Mouse (Mus musculus) erythroblast, embryonic 14.5 days (primary cell): ENCODE measurements around the gene Dpp6. TPM values are rescaled to one million over a fixed set of nuclear protein-coding genes. Genes with fewer than 3 reads are reported as not detected.

Experiments used
- H3K27me3 ChIP-seq: 2 replicates; pipeline ENCODE4 v1.6.1; 2012; ENCODE audit warnings: inconsistent platforms; ENCODE audit not compliant: control insufficient read depth
- H3K36me3 ChIP-seq: 2 replicates; pipeline ENCODE4 v1.6.1; 2012; ENCODE audit warnings: mild to moderate bottlenecking, inconsistent platforms; ENCODE audit not compliant: control insufficient read depth
- H3K4me1 ChIP-seq: 2 replicates; pipeline ENCODE4 v1.6.1; 2012; ENCODE audit warnings: inconsistent platforms; ENCODE audit not compliant: control insufficient read depth
- H3K4me3 ChIP-seq: replicated peaks from 2 replicates; pipeline ENCODE3; 2012; ENCODE audit warnings: moderate library complexity, mild to moderate bottlenecking, inconsistent platforms
- H3K9me3 ChIP-seq: 2 replicates; pipeline ENCODE4 v1.6.1; 2012; ENCODE audit warnings: low read length, inconsistent platforms, mixed read lengths; ENCODE audit not compliant: control insufficient read depth
- GATA1 ChIP-seq: IDR thresholded peaks from 2 replicates; pipeline ENCODE4 v1.6.1; 2012; ENCODE audit warnings: low read length, inconsistent platforms, mixed read lengths
- TAL1 ChIP-seq: IDR thresholded peaks from 3 replicates; pipeline ENCODE4 v1.6.1; 2012; ENCODE audit warnings: low read length, inconsistent platforms, mixed read lengths
- polyA plus RNA-seq: library from polyadenylated mRNA; stranded (reverse); fragments of >175 nt; gene quantifications from 2 replicates; pipeline ENCODE4 v1.2.3, GENCODE M21; 2012

Dpp6 gene
- polyA plus RNA-seq, 1 experiment, result 0.05 TPM

DNA sequence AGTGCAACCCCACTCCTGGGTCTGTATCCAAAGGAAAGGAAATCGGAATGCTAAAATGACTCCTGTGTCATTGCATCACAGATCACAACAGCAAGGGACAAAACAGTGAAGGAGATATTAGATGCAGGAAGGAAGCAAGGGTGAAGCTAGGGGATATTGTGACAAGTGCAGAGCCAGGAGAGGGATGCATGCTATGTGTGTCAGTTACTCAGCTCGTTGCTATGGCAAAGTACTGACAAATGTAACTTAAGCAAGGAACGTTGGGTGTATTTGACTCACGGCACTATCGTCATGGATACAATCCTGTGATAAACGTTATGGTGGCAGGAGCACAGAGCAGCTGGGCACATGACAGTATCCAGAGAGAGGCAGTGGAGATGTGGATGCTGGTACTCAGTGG lies 839.1 kb downstream of the Dpp6 start:
- TF ChIP-seq GATA1 (no peak), TAL1 (no peak)
- no peaks in the 10 kb centered on the region for H3K27me3 ChIP-seq
- no peak overlapping the region for H3K4me3 ChIP-seq
- peaks cover 33% of the 10 kb centered on the region for H3K4me1 ChIP-seq
- H3K36me3 ChIP-seq, result no peaks in the 10 kb centered on the region
- no peaks in the 10 kb centered on the region for H3K9me3 ChIP-seq

DNA sequence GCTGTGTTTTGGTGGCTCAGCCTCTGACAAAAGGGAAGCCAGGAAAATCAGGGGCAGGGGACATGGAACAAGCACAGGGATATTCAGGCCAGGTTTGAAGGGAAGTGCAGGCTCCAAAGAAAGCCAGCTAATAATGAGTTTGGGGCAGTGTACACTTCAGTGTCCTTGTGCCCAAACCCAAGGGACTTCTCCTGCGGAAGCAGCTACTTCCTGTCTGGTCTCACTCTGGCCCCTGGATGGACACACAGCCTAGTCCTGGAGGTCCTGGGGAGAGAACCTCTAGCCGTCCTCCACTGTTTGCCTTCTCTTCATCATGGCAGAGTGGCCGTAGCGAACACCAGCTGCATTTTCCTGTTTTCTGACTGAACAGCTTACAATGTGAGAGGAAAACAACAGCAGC lies 840.7 kb downstream of the Dpp6 start:
- Histone ChIP-seq H3K27me3 (no peaks in the 10 kb centered on the region; the same call in 1 of the 2 replicates), H3K36me3 (no peaks in the 10 kb centered on the region), H3K9me3 (no peaks in the 10 kb centered on the region), H3K4me3 (no peak overlapping the region), H3K4me1 (peaks cover 37% of the 10 kb centered on the region)
- TF ChIP-seq GATA1 (no peak), TAL1 (no peak)

DNA sequence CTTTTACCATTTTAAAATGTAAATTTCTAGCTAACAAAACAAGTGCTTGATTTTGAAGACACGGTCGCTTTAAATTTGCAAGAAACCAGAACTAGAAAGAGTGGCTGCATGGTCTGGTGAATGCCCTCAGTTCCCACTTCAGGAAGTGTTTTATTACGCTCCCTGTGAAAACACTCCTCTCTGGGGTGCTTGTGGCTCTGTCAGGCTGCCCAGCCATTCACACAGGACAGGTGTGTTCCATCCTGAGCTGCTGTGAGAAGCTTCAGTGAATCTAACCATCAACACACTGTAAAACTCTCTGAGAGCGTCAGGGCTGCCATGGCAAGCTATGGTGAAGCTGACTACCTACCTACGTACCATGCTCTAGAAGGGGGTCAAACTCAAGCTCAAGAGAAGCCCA lies 841.2 kb downstream of the Dpp6 start:
- H3K4me1 ChIP-seq, result peaks cover 42% of the 10 kb centered on the region
- no peaks in the 10 kb centered on the region for H3K36me3 ChIP-seq
- H3K4me3 ChIP-seq, result no peak overlapping the region
- no peak for TF ChIP-seq GATA1
- no peak for TF ChIP-seq TAL1
- no peaks in the 10 kb centered on the region for H3K9me3 ChIP-seq
- H3K27me3 ChIP-seq, result no peaks in the 10 kb centered on the region; the same call in 1 of the 2 replicates

DNA sequence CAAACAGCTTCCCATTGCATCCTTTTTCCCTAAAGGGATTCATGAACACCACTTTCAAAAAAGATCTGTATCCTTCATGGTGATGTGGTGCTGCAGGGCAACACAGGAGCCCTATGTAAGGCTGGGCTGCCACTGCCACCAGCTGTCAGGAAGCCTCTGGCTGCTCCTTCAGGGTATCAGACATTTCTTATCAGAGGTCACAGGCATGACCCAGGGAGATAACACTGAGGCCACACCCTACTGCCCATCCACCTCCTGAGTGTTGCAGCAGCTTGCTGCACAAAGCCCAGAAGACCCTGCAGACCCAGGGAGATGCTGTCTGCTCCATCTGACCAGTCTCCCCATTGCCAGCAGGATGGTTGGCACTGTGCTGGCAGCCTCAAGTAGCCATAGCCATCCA lies 841.6 kb downstream of the Dpp6 start:
- Histone ChIP-seq H3K4me1 (peaks cover 46% of the 10 kb centered on the region), H3K9me3 (no peaks in the 10 kb centered on the region), H3K36me3 (no peaks in the 10 kb centered on the region), H3K4me3 (no peak overlapping the region), H3K27me3 (no peaks in the 10 kb centered on the region; the same call in 1 of the 2 replicates)
- TF ChIP-seq GATA1 (peak; percentile 67), TAL1 (peak; percentile 44; the same call in 2 of the 3 replicates)

DNA sequence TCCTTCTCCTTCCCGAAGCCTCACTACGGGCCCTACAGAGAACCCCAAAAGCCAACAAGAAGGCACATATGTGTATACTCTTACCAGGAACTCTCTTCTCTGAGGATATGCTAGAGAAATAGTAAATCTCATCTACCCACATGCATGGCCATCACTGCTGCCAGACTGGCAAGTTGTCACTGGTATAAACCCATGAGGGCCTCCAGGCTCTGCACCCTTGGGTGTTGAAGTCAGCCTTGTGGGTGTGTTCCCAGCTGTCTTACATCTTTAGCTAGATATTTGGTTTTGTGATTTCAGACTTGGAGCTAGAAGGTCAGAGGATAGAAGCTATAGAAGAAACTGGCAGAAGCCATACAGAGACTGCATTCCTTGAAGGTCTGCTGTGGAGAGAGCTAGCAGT lies 842.0 kb downstream of the Dpp6 start:
- H3K9me3 ChIP-seq, result no peaks in the 10 kb centered on the region
- H3K4me1 ChIP-seq, result peaks cover 50% of the 10 kb centered on the region
- H3K4me3 ChIP-seq, result no peak overlapping the region
- no peaks in the 10 kb centered on the region for H3K36me3 ChIP-seq
- TF ChIP-seq GATA1, result no peak
- H3K27me3 ChIP-seq, result no peaks in the 10 kb centered on the region; the same call in 1 of the 2 replicates

DNA sequence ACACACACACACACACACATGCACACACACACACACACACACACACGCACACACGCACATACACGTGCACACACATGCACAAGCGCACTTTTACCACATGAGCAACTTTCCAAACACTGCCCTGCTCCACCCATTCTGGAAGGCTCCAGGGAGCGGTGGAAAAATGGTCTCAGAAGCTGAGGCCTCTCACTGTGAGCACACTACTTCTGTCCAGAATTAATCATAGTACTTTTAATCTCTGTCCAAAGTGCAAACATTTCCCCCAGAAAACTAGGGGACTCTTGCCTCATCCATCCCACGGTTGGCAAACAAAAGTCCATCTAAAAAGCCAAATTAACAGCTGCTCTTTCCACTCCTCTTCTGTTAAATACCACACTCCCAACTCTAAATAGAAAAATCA lies 842.8 kb downstream of the Dpp6 start:
- no peak overlapping the region for H3K4me3 ChIP-seq
- TF ChIP-seq GATA1 (no peak), TAL1 (no peak)
- no peaks in the 10 kb centered on the region for H3K9me3 ChIP-seq
- peaks cover 57% of the 10 kb centered on the region for H3K4me1 ChIP-seq
- H3K27me3 ChIP-seq, result no peaks in the 10 kb centered on the region; the same call in 1 of the 2 replicates
- no peaks in the 10 kb centered on the region for H3K36me3 ChIP-seq

DNA sequence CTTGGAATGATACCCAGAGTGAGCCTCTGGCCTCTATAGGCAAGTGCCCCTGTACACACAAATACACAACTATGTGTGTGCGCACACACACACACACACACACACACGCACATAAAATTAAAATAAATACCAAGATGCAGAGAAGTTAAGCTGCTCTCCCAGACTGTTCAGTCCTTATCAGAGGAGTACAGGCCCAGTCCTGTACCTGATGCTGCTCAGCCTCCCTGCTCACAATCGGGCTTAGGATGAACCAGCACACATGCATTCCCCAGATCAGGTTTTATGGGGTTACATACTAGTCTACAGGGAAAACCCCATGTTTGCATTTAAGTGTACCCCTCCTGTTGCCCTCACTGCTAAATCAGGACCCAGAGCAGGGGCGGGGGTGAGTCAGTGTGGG lies 847.1 kb downstream of the Dpp6 start:
- TF ChIP-seq TAL1, result peak; percentile 44; the same call in 1 of the 3 replicates
- peak; percentile 26; the same call in 1 of the 2 replicates for TF ChIP-seq GATA1
- no peaks in the 10 kb centered on the region for H3K36me3 ChIP-seq
- H3K27me3 ChIP-seq, result no peaks in the 10 kb centered on the region; the same call in 1 of the 2 replicates
- peaks cover 49% of the 10 kb centered on the region for H3K4me1 ChIP-seq
- H3K9me3 ChIP-seq, result no peaks in the 10 kb centered on the region
- no peak overlapping the region for H3K4me3 ChIP-seq

DNA sequence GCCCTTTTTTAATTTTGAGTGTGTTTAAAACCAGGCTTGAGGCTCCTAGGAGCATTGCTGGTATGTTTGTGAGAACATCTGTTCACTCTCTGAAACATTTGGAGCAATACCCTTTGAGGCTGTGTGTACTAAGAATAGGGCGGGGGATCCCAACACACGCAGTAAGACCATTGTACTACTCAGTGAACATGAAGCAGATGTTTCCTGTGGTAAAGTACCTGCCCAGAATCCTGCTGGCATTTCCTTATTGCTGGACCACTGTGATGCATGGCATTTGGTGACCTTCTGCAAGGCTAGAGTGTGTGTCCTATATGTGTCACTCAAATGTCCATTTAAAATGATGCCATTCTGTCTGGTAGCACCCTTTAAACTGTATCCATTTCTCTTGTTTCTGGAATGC lies 854.5 kb downstream of the Dpp6 start:
- no peak for TF ChIP-seq TAL1
- TF ChIP-seq GATA1, result no peak
- Histone ChIP-seq H3K4me3 (no peak overlapping the region), H3K9me3 (no peaks in the 10 kb centered on the region), H3K36me3 (no peaks in the 10 kb centered on the region), H3K4me1 (no peaks in the 10 kb centered on the region), H3K27me3 (no peaks in the 10 kb centered on the region)

DNA sequence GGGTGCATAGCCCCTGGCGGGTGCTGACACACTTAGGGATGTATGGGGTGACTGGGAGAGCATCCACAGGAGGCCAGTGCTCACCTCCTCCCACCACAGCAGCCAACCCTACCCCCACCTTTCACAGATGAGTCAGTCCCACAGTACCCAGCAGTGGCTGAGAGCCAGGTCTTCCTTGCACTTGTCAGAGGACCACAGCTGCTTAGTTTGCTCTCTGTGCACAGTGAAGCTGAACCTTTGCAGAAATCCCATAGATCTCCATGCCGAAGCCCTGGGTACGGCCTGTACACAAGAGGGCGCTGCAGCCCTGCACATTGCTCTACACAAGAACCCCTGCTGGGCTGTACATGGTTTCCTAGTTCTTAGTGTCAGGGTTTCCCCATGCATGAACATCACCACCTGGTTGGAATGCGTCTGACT lies 860.3 kb downstream of the Dpp6 start:
- H3K4me1 ChIP-seq, result peaks cover 6% of the 10 kb centered on the region

DNA sequence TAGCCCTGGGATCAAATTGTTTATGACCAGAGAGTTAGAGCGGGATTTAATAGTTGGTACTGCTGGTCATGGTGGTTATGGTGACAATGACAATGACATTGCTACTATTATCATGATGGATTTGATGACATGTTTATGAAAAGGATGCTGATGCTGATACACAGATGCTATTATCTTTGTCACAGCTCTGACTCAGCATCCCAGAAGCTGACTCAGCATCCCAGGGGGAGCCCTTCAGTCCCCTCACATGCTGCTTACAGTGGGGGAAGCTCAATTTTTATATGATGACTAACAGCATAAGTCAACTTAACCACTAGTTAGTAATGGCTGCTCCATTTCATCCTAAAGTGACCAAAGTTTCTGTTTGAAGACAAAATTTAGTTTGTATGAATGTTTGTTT lies 862.1 kb downstream of the Dpp6 start:
- TF ChIP-seq GATA1 (no peak), TAL1 (no peak)
- Histone ChIP-seq H3K4me1 (peaks cover 6% of the 10 kb centered on the region), H3K36me3 (no peaks in the 10 kb centered on the region), H3K4me3 (no peak overlapping the region), H3K27me3 (no peaks in the 10 kb centered on the region), H3K9me3 (no peaks in the 10 kb centered on the region)

More for the DNA sequence above, 860.3 kb downstream of the Dpp6 start:
- H3K27me3 ChIP-seq, result no peaks in the 10 kb centered on the region
- H3K9me3 ChIP-seq, result no peaks in the 10 kb centered on the region
- H3K4me3 ChIP-seq, result no peak overlapping the region
- H3K36me3 ChIP-seq, result no peaks in the 10 kb centered on the region
- no peak for TF ChIP-seq GATA1
